Comparison of ENCODE assay signal across 7 mouse cellular contexts in the genomic region with DNA sequence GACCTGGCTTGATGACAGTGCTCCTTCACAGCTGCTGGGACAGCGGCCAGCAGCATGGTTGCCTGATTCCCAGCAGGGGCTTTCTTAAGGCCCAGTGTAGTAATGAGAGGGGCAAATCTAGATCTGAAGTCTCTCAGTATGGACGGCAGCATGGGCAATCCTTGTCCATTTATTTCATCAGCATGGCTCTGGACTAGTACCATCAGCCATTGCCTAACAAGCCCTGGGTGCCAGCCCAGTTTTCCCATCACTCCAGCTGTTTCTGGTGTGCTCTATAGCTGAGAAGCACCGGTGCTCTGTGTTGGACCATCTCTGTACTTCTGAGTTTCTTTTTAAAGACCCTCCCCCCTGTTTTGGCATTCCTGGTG. TPM values are rescaled to one million over a fixed set of nuclear protein-coding genes. Genes with fewer than 3 reads are reported as not detected.
DNase-seq lines count a peak whose midpoint lies in the region; ATAC-seq and TF ChIP-seq lines count a peak whose summit lies in the region.

No protein-coding gene starts in this region.

- no peaks in the 10 kb centered on the region for H3K79me2 ChIP-seq in myocyte (ENCODE audit: control insufficient read depth, insufficient read depth)

- no peaks in the 10 kb centered on the region for H3K27me3 ChIP-seq in embryonic facial prominence, embryonic 12.5 days
- no peaks in the 10 kb centered on the region for H3K27me3 ChIP-seq in heart, postnatal 0 days (ENCODE audit: control insufficient read depth, insufficient read depth, low read length)
- no peaks in the 10 kb centered on the region for H3K27me3 ChIP-seq in myocyte (ENCODE audit: control insufficient read depth, insufficient read depth, insufficient read length)

- H3K4me1 ChIP-seq in embryonic facial prominence, embryonic 12.5 days = peaks cover 48% of the 10 kb centered on the region
- peaks cover 74% of the 10 kb centered on the region for H3K4me1 ChIP-seq in heart, postnatal 0 days (ENCODE audit: control insufficient read depth, insufficient read depth)

- H3K36me3 ChIP-seq in embryonic facial prominence, embryonic 12.5 days = no peaks in the 10 kb centered on the region
- 0 out of 2 replicates have a peak, but pooled peaks cover 3% of the 10 kb centered on the region for H3K36me3 ChIP-seq in heart, postnatal 0 days (replicated peaks; ENCODE audit: control insufficient read depth, insufficient read depth, low read length)
- H3K36me3 ChIP-seq in myocyte (ENCODE audit: control insufficient read depth, insufficient read depth) = no peaks in the 10 kb centered on the region

- no peak for TF ChIP-seq CTCF in layer of hippocampus, adult 2 months (conservative IDR thresholded peaks at IDR 0.05)
- no peak for TF ChIP-seq CTCF in heart, postnatal 0 days (IDR thresholded peaks at IDR 0.05; ENCODE audit: low read depth)

- H3K9ac ChIP-seq in embryonic facial prominence, embryonic 12.5 days = no peak overlapping the region
- H3K9ac ChIP-seq in heart, postnatal 0 days (replicated peaks; ENCODE audit: low read depth, low read length) = peak overlapping the region; percentile 53

- no peaks in the 10 kb centered on the region for H3K9me3 ChIP-seq in embryonic facial prominence, embryonic 12.5 days
- no peaks in the 10 kb centered on the region for H3K9me3 ChIP-seq in heart, postnatal 0 days (replicated peaks; ENCODE audit: control insufficient read depth, low read length)

- no peak for ATAC-seq in embryonic facial prominence, embryonic 12.5 days (ENCODE audit: insufficient number of reproducible peaks, insufficient read depth, low FRiP score, low TSS enrichment)
- ATAC-seq in heart, postnatal 0 days (ENCODE audit: insufficient read depth, low read depth) = no peak

- H3K27ac ChIP-seq in layer of hippocampus, adult 2 months = peak overlapping the region; percentile 28; the same call in 1 of the 2 replicates
- H3K27ac ChIP-seq in embryonic facial prominence, embryonic 12.5 days = no peak overlapping the region
- H3K27ac ChIP-seq in heart, postnatal 0 days (ENCODE audit: low read depth) = 0 out of 2 replicates have a peak overlapping the region, but pooled peaks have one; percentile 6

- H3ac ChIP-seq in myocyte (ENCODE audit: control insufficient read depth, insufficient read length) = no peak overlapping the region

- H3K4me2 ChIP-seq in embryonic facial prominence, embryonic 12.5 days (replicated peaks) = peak overlapping the region; percentile 74
- H3K4me2 ChIP-seq in heart, postnatal 0 days (ENCODE audit: low read depth, low read length) = peak overlapping the region; percentile 96
- H3K4me2 ChIP-seq in myocyte (ENCODE audit: low read depth) = peak overlapping the region; percentile 34

- no peak for TF ChIP-seq EP300 in heart, postnatal 0 days (IDR thresholded peaks at IDR 0.05; ENCODE audit: low read depth)

- WGBS in embryonic facial prominence, embryonic 12.5 days = 68% methylated on average over 3 of the region's 3 CpGs
- 28% methylated on average over 3 of the region's 3 CpGs for WGBS in heart, postnatal 0 days

- DNase-seq in layer of hippocampus, adult 2 months (ENCODE audit: low spot score in 2 of 2) = no peak
- DNase-seq in layer of hippocampus, adult 11-12 months (ENCODE audit: low spot score) = no peak
- DNase-seq in heart, postnatal 0 days (ENCODE audit: low spot score) = no peak
- DNase-seq in embryo, embryonic 10 days (ENCODE audit: low spot score) = no peak
- no peak for DNase-seq in cerebellum, adult 18-20 months

- no peak for TF ChIP-seq POLR2A in myocyte (IDR thresholded peaks at IDR 0.05; ENCODE audit: insufficient read length, low read depth)

- peak overlapping the region; percentile 91 for H3K4me3 ChIP-seq in layer of hippocampus, adult 2 months
- H3K4me3 ChIP-seq in embryonic facial prominence, embryonic 12.5 days = peak overlapping the region; percentile 70
- H3K4me3 ChIP-seq in heart, postnatal 0 days (ENCODE audit: low read depth, low read length) = peak overlapping the region; percentile 78
- H3K4me3 ChIP-seq in myocyte = no peak overlapping the region

TF ChIP-seq in myocyte, 11 proteins besides CTCF, POLR2A, EP300 and RAD21:
- no peak for TF ChIP-seq SRF (IDR thresholded peaks at IDR 0.05; ENCODE audit: control insufficient read depth, insufficient read length, low read depth)
- TF ChIP-seq TCF12 (IDR thresholded peaks at IDR 0.05; ENCODE audit: insufficient read depth, poor library complexity, severe bottlenecking) = no peak

RNA-seq across cellular contexts. Expression of a gene that starts 3.3 kb away (rescaled TPM):
- 10 to 100 TPM; 18.0 to 19.4 TPM for total RNA-seq in layer of hippocampus, adult 2 months (2021)
- polyA plus RNA-seq in embryonic facial prominence, embryonic 12.5 days (2016; fragmentation: Nextera tagmentation; extraction: Ambion mirVana) = 19.7 and 22.0 TPM in 2 replicates
- 14.7 and 19.9 TPM in 2 replicates for total RNA-seq in heart, postnatal 0 days (2014; rRNA removed; ENCODE audit: low replicate concordance)
- 20.2 and 21.4 TPM in 2 replicates for polyA plus RNA-seq in heart, postnatal 0 days (2015; fragmentation: Nextera tagmentation; extraction: Ambion mirVana)
- 6.7 TPM for polyA plus RNA-seq in myocyte (2012; fragmentation: generic; extraction: Trizol)

Comparison
In these comparisons a context has a peak if more than half of its experiments do, and no peak if none do; other contexts are left out.
1. H3K4me2 ChIP-seq: peak in every context shown above with its lines; median percentile 96 in heart, postnatal 0 days; 74 in embryonic facial prominence, embryonic 12.5 days; 34 in myocyte.